Mouse (Mus musculus): ENCODE data around the gene Cuta. TPM values are rescaled to one million over a fixed set of nuclear protein-coding genes. Genes with fewer than 3 reads are reported as not detected.

The Cuta gene
- total RNA-seq, 2 experiments from 2014 or later: 102 to 105 TPM

DNA sequence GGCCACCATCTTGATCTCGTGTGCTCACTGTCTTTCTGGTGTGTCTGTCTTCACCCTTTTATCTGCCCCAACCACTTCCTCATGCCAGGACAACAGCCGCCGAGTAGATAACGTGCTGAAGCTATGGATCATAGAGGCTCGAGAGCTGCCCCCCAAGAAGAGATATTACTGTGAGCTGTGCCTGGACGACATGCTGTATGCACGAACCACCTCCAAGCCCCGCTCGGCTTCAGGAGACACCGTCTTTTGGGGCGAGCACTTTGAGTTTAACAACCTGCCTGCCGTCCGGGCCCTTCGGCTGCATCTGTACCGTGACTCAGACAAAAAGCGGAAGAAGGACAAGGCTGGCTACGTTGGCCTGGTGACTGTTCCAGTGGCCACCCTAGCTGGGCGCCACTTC, 17.5 kb upstream of the Cuta start:
- DNase-seq: no peak
- intact Hi-C loops (cut with DNase I): no loop called here

DNA sequence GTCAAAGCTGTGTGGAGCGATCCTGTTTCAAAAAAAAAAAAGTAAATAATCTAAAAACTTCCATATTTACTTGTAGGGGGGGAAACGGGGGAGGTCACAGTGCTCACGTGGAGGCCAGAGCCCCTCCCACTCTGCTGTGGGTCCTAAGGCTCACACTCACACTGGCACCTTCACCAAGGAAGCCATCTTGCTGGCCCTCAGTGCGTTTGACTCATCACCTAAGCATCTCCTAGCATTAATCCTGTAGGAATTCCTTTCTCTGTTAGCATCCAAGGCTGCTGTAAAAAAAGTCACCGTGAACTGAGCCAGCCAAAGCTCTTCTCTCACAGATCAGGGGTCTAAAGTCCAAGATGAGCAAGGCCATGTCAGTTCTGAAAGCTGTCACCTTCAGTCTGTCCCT, 16.9 kb upstream of the Cuta start:
- DNase-seq: no peak
- intact Hi-C loops (cut with DNase I): no loop called here

DNA sequence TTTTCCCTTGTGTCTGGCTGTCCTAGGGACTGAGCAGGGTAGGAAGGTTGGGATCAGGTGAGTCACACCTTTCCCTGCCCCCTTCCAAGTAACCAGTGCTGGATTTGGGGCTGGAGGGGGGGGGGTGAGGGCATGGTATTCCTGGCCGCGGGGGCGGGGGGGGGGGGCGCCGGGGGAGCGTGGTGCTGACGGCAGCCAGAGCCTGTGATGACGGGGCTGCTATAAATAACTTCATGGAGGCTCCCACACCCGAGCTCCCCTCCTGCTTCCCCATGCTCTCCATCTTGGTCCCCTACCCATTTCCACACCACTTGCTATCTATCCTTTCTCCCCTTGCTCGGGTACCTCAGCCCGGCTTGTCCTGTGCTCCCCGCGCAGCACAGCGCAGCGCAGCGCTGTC, 14.4 kb upstream of the Cuta start:
- intact Hi-C loops (cut with DNase I): no loop called here
- peak; percentile 42 to 50 for DNase-seq

DNA sequence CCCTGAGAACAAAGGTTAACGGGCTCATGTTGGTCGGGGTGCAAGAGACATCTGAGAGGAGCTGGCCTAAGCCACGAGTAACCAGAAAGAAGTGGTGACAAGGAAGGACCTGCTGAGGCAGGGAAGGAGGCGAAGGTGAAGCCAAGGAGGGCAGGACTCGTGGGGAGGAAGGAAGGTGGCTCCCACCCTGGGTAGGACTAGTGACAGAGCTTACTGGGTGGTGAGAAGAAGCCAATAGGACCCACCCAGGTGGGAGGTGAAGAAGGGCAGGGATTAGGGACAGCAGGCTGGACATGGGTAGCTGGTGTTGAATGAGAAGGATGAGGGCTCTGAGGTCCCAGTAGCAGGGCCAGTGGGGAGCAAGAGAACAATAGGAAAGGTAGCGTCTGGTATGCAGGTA, 13.8 kb upstream of the Cuta start:
- DNase-seq: no peak
- intact Hi-C loops (cut with DNase I): no loop called here

DNA sequence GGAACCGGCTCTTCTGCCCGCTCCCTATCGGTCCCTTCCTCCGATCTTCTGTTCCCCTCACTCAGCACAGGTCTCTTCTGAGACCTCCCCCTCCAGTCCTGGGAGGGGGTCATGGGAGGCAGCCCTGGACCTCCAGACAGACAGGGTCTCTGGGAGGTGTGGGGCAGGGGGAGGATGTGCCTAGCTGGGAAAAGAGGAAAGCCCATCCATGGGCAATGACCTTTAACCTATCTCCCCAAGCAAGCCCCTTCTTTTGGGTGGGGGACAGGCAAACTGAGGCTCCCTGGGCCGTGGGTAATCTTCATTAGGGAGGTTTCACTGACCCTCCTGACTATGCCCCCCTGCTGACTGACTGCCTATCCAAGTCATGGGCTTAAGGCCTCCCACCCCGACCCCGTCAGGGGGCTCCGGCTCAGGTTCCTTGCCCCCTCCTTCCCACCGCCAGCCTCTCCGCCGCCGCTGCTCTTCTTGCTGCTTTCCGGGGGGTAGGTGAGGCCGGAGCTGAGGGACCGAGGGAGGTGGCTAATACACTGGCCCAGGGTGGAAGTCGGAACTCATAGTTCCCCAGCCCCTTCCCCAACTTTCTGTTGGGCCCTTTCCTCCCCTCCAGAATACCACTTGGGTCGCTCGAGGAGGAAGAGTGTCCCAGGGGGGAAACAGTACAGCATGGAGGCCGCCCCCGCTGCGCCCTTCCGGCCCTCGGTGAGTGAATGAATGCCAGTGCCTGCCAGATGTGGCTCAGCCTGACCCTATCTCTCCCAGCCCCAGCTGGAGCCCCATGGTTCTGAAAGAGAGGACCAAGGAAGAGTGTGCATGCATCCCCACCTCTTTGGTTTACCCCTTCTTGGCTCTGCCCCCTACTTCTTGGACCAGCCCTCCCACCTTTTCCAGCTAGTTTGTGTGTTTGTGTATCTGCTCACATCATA, 12.8 kb upstream of the Cuta start:
- DNase-seq: peak in 1 of 2 experiments; percentile 37
- intact Hi-C loops (cut with DNase I): no loop called here

DNA sequence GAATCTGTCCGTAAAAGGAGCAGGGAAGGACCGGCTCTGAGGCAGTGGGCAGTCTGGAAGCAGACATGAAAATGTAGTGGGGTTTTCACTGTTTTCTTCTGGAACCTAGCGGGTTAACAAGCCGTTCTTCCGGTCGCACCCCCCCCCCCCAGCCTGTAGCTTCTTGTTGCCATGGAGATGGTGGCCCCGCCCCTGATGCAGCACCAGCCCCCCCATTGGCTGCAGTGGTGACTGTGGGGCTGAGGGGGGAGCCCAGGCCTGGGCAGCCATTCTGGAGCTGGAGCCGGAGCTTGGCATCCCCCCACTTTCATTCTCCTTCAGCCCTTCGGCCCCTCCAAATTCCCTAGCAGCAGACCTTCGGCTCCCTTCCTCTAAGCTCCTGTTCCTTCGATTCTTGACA, 12.0 kb upstream of the Cuta start:
- DNase-seq: peak; percentile 73 to 85

DNA sequence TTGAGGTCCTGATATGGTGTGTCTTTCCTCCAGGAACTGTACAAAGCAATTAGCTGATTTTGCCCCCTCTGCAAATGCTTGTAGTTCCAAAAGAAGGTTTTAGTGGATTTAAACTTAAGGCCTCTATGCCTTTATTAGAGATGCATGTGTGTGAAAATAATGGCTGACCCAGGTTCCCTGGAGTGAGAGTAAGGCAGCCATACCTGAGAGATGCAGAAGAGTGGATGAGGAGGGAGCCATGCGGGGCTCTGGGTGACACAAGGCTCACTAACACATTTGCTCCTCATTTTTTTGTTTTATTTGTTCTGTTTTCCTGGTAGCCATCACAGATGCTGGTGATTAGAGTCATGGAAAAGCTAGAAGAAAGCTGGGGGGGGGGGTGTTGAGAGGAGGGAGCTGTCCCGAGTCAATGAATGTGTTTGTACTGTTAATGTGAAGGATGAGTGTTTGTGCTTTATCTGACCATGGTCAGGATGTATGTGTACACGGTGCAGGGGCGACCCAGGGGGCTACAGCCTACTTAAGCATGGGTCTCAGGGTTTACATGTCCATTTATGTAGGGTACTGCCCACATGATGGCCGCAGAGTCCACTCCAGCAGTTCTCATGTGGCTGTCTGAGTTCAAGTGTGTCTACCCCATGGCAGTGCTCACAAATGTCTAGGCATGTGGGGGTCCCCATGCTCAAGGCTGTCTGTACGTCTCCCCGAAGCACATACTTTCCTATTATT, 11.4 kb upstream of the Cuta start:
- intact Hi-C loops (cut with DNase I): no loop called here
- DNase-seq: no peak

More for the DNA sequence above, 12.0 kb upstream of the Cuta start:
- intact Hi-C loops (cut with DNase I): no loop called here

DNA sequence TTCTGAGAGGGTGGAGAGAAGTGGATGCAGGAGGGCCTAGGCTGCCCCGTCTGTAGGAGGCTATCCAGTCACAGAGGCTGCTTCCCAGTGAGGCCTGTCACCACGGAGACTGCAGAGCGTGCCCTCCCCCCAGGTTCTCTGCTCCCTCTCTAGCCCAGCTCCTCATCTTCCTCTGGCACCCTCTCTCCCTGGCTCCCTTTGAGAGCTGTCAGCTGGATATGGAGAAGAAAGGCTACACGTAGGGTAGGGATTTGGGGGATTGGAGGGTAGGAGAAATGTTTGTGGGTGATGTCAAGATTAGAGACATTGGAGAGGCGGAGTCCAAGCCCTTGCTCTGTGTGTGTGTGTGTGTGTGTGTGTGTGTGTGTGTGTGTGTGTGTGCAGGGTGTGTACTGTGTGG, 10.5 kb upstream of the Cuta start:
- no peak for DNase-seq
- intact Hi-C loops (cut with DNase I): no loop called here

DNA sequence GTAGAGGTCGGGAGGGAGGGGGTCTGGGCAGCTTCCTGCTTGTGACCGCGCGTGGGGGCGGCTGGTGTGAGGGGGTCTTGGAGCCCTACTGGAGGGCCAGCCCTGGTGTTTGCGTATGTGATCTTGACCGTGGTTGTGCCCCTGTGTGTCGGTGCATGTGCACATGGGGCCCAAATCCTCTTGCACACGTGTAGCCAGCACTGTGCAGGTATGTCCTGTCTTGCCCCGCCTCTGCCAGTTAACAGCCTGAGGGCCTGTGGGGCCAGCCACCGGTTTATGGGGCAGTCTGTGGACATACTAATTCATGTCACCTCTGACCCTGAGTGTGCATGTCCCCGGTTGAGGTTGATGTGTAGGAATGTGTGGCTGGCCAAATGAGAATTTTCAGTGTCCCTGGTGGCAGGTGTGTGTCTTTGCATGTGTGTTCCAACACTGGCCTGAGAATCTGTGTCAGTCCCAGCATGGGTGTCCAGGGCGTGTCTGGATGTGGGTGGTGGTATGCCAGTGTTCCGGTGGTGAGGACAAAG, 9.7 kb upstream of the Cuta start:
- intact Hi-C loops (cut with DNase I): no loop called here
- peak in 1 of 2 experiments; percentile 44 for DNase-seq

DNA sequence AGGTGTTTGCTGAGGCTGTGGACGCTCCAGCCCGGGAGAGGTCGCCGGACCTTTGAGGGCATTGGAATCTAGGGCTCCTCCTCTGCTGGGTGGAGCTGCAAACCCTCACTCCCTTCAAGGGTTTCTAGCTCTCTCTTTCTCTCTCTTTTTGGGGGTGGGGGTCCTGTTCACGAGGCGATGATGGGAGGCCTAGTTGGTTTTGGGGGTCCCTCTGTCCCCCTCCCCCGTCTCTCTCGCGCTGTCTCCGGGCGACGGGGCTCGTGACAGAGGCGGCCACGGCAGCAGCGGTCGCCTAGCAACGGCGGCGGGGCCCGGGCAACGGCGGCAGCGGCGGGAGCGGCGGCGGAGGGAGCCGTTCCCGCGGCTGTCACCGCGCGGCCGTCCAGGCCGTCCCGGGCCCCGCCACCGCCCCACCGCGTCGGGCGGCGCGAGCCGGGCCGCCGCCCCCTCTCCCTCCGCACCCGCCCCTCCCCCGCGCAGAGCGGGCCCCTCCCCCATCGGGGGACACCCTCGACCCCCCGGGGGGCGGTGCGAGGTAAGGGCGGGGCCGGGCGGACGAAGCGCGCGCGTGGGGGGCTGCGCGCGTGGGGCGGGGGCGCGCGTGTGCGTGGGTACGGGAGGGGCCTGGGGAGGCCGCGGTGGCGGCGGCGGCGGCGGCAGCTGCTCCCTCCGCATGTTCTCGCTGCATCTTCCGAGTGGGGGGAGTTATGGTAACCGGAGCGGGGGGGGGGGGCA, 9.1 kb upstream of the Cuta start:
- peak; percentile 68 for DNase-seq
- intact Hi-C loops (cut with DNase I): no loop called here

DNA sequence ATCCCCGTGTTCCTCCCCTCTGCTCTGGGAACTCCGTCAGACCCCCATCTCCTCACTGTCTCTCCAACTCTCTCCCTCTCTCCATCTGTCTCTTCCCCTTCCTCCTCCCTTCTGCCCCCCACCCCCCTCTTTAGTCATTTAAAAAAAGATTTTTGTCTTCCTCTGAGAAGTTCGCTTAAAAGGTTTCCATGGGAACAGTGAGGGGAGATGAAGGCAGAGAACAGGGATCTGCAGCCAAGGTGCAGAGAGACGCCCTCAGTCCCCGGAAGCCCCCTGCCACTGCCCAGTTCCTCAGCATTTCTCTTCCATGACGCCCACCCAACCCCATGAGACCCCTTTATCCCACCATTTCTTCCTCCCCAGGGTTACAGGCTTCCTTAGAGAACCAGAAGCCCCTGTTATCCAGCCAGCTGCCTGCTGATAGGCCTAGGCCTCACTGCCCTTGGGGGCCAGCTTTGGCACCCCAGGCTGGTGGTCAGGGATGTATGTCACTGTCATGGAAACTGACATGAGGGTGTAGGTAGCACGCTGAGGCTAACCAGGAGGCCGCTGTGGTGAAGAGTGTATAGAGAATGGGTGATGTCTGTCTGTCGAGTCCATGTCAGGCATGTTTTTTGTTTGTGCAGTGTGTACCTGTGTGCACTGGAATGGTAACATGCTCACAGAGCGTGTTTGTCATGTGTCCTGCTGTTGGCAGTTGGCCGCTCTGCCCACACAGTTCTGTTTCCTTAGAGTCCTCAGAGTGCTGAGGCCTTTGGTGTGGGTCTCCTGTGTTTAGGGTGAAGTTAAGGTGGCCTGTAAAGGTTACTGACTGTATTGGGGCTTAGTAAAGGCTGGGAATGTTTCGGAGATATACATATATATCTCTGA, 8.1 kb upstream of the Cuta start:
- no peak for DNase-seq
- intact Hi-C loops (cut with DNase I): no loop called here

DNA sequence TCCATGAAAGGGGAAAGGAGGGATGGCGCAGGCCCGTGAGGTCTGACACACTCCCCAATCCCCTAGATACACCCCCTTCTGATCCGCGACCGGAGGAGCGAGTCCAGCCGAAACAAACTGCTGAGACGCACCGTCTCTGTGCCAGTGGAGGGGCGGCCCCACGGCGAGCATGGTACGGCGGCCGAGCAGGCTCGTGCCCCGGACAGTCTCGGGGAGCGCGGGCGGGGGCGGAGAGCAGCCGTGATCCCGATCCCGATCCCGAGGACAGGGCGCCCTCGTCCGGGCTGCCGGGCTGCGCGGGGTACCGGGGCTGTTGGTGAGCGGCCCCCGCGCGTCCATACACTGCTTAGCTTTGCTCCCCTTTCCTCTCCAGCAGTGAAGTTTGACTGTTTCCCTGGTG, 7.2 kb upstream of the Cuta start:
- intact Hi-C loops (cut with DNase I): no loop called here
- DNase-seq: peak; percentile 82 to 84

DNA sequence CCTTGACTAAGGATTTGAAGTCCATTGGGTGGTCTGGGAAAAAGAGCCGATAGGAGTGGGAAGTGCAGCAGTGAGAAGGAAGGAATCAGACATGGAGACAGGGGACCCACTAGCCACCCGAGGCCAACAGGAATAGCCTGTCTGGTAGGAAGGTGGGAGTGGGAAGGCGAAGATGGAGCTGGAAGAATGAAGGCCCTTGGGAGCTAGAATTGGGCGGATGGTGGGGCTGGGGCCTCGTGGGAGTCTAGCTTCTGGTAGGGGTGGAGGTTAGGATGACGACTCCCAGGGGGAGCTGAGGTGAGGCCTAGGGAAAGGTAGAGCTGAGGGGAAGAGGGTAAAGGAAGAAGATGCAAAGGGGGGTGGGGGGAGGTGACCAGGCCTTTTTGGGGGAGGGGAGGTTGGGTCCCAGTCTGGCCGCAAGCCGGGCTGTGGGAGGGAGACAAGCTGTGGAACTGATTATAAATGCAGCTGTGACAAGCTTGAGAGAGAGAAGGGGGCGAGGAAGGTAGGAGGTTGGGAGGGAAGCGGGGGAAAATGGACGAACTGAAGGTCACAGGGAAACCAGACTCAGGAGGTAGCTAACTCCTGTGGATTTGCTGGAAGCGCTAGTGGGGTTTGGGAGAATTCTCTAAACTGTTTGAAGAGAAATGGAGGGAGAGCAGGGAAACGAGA, 6.6 kb upstream of the Cuta start:
- DNase-seq: no peak
- intact Hi-C loops (cut with DNase I): no loop called here

DNA sequence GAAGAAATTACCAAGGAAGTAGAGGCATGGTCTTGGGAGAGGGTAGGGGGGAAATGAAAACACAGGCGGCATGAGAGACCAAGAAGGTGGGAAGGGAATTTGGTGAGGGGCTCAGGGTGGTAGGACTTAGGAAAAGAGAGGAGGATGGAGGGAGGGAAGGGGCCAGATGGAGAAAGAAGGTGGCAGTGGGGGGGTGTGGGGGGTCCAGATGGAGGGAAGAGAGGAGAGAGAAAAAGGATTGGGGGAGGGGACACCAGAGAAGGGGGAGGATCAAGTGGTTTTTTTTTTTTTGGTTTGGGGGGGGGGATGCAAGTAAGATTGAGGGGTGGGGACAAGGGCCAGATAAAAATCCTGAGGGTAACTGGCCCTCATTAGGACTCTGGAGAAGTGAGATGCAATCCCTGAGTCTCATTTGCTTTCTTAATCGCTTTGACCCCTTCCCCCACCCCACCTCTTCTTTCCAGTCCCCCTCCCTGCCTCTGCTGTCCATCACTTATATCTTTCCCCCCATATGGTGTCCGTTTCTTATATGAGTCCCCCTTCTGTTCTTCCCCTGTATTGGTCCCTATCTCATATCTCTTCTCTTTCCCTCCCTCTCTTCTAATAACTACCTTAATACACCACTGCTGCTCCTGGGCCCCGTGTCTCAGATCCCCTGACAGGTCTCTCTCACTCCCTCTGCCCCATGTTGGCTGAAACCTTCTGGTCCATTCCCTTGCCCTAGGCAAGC, 2.6 kb upstream of the Cuta start:
- no peak for DNase-seq
- intact Hi-C loops (cut with DNase I): no loop called here

DNA sequence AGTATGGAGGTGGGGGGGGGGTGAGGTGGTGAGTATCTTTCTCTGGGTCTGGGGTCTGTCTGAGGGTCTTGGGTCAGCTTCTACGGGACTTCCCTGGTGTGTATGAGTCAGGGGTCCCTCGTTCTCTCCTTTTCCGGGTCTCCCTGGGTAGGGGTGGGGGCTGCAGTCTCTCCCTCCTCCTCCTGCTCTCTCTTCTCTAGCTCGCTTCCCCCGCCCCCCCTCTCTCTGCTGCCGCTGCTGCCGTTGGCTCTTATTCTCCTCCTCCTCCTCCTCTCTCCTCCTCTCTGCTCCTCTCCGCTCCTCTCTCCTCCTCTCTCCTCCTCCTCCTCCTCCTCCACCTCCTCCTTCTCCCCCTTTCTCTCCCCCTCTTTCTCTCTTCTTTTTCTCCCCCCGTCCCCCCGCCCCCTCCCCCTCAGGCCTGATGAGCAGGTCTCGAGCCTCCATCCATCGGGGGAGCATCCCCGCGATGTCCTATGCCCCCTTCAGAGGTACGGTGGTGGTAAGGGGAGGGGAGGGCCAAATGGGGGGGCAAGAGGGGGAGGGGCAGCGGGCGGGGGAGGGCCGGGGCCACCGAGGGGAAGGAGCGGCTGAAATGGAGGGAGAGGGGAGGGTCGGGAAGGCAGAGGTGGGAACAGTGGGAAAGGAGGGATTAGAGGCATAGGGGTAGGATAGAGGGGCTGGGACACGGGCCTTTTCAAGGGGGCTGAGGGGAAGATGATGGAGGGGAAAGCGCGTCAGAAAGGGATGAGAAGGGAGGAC, 1.8 kb upstream of the Cuta start, which contains the start of gene Syngap1:
Gene Syngap1, plus strand, starts transcription at position 223 of the 759 bp plus-strand sequence.
- intact Hi-C loops (cut with DNase I): no loop called here
- peak in 1 of 2 experiments; percentile 37 for DNase-seq

DNA sequence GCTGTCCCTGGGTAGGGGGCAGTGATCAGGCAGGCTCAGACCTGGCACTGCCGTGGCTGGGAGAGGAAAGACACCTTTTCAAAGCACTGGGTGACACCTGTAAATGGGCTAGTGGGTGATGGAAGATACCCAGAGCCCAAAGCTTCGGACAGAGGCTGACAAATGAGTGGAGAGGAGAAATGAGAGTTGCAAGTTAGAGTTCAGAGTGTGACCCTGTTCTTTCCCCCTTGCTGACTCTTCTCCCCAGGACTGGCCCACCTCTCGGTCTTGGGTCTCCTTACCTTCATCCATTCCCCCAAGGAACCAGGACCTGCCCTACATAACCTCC, 568 bp upstream of the Cuta start:
- intact Hi-C loops (cut with DNase I): no loop called here
- DNase-seq: no peak

DNA sequence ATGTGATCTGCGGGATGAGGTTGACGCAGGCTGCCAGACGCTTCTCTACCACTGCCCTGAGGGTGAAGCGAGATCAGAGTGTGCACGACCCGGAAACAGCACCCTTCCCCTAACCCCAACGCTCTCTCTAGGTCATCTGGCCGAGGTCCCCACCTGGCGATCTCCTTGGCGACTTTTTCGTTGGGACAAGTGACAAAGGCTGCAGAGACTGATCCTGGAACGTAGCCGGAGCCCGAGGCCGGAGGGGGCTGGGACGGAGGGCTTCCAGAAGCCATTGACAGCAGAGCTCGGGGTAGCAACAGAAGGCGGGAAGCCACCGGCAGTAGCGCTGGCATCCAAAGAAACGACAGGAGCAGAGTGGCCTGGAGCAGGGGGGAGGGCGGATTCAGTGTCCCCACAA, 638 bp downstream of the Cuta start:
- DNase-seq: no peak
- intact Hi-C loops (cut with DNase I): no loop called here

Measured in heart, postnatal 10 days (tissue).